Mouse (Mus musculus): Measurements from ENCODE around the gene Pard3b. TPM values are rescaled to one million over a fixed set of nuclear protein-coding genes. Genes with fewer than 3 reads are reported as not detected.
"Not testable (repeated sequence)": the region's sequence is repeated elsewhere in the genome, so short reads cannot be mapped to it uniquely, and the experiment has no call there.

The Pard3b gene
- total RNA-seq, 2 experiments from 2014 or later = 16.7 to 17.9 TPM

DNA sequence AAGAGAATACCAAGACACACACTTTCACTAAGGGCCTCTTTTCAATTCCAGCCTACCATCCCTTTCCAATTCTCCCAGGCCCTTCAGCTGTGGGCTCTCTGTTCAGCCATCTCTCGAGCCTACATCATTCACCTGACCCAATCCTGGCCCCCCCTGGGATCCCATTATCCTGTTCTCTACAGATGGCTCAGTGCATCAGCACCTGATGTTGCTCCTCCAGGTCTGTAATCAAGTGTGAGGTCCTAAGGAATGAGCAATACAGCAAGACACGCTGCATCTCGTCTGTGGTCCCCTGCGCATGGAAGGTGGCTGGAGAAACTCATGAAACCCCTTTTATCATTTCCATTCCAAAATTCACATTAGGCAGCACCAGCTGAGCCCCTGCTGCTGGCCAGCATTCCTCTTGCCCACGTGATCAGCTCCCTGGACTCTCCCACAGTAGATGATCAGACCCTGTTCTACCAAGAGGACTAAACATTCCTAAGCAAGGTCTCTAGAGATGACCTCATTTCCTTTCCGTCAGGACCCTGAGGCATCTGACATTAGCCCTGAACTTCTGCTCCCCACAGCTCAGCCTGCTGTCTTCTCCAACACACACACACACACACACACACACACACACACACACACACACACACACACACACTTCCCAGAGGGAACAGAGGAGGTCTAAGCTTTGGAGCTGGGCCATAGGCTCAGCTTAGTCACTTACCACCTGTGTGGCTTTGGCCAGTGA is 952.8 kb downstream of the Pard3b start:
- peak; percentile 57 for DNase-seq

DNA sequence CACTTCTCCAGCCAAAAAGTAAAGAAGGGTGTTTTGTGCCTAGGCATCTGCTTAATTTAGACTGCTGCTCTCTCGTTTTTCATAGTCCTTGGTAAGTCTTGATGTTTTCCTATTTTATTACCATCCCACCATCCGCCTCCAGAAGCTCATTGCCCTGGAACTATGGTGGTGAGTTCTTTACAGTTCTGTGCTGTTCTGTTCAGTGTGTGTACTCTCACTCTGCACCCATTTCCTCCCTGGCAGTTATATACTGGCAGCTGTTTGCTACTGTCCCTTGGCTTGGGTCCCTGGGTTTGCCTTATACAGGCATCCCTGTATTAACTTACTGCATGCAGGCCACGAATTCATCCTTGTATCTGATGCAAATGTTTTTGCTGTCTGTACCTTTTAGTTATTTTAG is 956.8 kb downstream of the Pard3b start:
- DNase-seq = no peak

DNA sequence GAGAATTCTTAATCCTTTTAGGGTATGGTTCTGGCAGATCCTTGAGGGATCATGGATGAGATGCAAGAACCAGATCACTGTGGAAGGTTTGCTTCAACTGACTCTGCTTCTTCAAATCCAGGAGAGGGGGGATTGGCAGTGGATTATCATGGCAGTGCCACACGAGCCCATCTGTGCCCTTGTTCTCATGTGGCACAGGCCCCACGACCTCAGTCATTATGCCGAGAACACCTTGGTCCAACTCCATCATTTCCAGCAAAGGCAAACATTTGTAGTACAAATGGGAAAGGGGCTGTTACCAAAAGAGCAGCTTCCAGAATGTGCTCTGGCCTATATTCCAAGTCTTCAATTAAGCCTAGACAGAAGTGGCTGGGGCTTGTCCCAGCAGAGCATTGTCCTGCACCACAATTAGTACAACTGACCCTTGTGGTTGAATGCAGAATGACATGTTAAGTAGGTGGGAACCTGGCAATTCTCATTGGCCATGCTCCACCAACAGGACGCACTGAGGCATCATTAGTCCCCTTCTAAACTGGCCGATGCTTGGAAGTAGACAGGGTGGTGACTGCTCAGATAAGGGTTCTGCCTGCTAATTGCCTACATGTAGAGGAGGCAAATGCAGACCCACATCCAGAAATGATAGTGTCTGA is 959.3 kb downstream of the Pard3b start:
- peak; percentile 37 for DNase-seq

DNA sequence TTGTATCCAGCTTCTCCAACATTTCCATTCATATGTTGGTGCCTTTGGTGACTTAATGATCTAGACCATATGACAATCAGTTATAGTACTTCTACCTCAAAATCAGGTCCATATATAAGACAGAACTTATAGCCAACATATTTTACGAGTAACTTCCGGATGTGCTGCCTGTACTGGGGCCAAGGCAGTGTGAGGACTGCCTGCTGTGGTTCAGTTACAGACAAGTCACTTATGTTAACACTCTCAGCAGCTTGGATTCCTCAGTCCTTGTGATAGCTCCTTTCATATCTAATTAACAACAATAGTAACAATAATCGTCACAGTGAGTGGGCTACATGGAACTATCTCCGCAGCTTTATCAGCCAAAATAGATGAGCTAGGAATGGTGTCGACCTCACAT is 959.9 kb downstream of the Pard3b start:
- DNase-seq = no peak

DNA sequence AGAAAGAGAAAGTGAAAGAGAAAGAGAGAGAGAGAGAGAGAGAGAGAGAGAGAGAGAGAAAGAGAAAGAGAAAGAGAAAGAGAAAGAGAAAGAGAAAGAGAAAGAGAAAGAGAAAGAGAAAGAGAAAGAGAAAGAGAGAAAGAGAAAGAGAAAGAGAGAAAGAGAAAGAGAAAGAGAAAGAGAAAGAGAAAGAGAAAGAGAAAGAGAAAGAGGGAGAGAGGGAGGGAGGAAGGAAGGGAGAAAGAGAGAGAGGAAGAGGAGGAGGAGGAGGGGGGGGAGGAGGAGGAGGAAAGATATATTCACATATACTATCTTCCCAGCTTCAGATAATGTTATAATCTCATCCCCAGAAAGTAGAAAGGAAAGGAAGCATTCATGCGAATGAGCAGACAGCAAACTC is 966.0 kb downstream of the Pard3b start:
- DNase-seq = not testable (repeated sequence)

DNA sequence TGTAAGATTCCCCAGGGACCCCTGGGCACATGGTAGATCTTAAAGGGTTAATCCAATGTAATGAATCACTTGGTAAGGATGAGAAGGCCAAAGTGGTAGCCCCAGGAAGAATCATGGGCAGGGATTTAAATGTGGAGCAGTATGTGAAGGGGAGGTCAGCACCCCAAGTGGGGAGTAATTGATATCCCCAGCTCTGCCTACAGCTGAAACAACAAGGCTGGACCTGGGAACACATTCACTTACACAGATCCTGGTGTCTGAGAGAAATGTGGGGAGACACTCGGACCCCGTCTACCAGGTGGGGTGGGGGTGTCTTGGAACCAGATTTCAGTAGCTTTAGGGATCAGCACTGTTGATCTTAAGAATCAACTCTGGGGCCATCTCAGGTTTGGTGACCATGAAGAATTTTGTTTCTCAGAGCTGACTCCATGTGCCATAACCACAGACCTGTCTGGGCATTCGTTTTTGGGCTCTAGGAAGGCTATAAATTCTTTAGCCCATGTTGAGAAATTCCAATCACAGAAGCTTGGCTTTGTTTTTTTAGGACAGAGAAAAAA is 979.6 kb downstream of the Pard3b start:
- DNase-seq = no peak

DNA sequence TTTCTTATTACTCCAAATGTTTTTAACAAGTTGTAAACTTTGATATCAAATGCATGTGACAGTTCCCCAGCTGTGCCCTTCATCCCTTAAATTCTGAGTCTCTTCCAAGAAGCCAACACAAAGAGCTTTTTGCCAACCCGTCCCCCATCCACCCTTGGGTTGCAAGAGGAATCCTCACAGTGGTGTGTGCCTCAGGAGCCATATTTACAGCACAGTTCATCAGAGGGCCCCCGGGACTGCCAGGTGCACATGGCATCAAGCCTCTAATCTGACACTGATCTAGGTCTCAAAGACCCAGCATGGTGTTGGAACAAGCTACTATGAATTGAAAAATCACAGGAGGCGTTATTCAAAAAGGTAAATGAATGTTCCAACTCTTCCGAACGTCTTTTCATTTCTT is 980.8 kb downstream of the Pard3b start:
- DNase-seq = no peak

DNA sequence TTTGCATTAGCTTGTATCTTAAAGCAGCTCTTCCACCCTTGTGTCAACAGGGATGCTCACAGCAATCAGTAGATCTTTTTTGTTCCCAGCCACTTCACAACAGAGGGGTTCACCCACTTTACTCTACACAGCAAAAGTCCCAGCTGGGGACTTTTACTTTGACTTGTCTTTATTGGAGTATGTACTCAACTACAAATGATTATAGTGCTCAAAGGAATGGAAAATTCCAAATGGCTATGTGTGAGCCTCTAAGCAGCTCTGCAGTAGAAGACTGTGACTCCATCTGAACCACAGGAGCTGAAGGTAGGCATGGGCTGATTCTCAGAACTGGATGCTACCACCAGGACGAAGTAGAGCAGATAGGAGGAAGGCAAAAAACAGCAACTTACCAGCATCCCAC is 983.8 kb downstream of the Pard3b start:
- no peak for DNase-seq

DNA sequence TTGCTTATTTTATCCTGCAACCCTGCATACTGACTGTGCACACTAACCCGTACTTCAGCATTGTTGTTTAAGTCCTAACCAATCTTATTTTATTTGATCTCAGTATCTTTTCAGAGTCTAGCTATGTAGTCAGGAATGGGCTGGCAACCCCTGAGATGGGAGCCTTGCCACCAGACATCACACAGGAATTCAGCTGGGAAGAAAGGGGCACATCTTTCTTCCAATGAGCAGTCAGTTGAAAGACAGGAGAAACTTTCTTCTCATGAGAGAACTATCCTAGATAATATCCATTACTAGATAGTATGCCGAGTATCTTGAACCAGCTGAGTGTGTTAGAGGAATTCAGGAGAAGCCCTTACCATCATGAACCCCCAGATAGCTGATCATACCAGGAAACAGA is 985.5 kb downstream of the Pard3b start:
- no peak for DNase-seq

DNA sequence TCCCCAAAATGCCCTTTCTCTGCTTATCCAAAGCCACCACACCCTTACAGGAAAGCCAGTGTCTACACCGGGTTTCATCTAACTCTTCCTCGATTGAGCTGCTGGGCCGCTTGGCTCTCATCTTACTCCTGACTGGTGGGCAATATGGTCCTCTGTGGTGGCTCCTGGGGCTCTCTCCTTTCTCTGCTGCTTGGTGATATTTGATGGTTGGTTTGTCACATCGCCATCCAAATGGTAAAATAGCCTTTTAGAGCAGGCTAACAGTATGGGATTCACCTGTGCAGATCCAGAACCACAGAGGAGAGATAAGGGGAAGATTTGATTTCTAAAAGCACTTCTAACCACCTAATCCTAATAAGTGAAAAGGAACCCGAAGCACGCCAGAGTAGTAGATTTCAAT is 986.2 kb downstream of the Pard3b start:
- no peak for DNase-seq

DNA sequence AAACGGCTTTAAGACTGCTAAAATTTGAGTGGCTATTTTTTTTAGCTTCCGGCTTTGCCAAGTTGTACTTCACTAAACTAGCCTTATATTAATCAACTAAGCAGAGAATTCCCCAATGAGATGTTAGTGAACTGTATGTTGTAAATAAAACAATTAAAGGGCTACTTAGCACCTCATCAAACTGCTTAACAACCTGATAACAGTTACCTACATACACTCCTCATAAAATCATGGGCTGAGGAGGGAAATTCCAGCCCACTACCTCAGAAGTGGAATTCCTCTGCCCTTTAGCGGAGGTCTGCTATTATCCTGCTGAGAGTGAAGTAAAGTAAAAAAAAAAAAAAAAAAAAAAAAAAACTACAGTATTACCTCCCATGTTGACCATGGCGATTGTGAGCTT is 986.7 kb downstream of the Pard3b start:
- no peak for DNase-seq

DNA sequence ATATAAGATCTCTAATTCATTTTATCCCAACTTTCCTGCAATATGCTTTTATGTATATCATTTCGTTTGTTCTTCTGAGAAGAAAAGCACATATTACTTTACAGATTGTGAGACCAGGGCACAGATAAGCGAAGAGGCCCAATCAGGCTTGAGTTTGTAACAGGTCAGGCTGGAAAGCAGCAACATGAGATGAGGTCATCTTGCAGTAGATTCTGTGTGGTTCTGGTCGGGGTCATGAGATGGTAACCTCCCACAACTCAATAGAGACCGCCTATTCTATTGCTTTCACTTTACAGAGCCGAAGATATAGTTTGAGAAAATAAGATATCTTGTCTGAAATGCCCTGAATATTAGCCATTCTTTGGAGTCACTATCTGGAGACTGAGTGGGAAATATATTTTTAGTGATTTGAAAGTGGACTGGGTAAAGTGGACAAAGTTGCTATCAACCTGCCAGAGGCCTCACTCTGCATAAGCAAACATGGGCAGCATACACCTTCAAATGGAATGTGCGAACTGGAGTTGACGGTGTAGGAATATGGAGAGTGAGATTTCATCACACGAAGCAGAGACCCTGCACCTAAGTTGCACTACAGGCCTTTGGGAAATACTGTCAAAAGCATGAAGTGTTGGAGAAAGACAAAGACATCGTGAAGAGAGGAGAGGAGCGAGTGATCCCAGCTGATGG is 987.3 kb downstream of the Pard3b start:
- no peak for DNase-seq

DNA sequence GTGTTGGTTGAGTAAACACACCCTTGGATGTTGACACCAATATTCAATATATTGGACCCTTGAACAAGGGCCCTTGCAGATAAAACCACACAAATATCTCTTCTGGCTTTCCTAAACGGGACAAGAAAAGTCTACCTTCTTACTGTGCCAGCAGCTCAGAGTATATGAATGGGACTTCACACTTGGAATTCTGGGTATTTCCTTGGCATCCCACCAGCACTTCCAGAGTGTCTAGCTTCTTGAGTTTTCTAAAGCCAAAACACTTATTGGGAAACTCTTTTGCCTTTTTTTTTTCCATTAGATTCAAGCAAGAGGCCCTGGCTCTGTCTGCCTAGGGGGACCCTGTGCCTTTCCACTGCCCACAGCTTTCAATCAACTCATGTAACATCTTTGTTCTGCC is 991.3 kb downstream of the Pard3b start:
- DNase-seq = peak; percentile 22

DNA sequence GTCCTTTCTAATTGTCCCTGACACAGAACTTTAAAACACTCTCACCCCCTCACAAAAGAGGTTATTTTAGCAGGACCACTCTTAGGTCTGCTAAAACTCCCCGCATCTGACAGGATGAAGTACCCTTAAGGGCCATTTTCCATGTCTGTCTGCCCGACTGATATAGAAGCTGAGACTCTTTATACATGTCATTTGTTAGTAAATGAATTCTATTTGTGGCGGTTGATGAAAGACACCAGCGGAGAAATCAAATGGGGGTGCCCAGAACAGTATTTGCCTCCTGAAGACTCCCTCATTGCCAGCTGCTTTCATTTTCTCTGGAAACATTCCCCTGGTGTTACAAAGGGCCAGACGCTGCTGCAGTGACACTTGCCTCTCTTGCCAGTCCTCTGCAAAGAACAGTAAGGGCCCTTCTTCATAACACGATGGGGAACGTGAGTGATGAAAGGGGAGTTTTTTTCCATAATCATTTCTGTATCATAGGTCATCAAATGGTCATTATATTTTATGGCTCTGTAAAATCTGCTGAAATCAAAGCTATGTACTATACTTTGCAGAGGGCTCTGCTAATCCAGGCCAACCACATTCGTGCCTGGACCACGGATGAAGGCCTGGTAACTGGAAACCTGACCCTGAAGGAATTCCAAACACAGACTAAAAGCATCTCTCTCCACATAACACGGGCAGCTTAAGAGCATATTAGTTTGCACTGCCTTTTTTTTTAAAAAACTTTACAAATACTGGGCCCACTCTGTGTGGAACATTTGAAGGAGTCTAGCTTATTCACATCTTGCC is 993.1 kb downstream of the Pard3b start:
- DNase-seq = no peak

DNA sequence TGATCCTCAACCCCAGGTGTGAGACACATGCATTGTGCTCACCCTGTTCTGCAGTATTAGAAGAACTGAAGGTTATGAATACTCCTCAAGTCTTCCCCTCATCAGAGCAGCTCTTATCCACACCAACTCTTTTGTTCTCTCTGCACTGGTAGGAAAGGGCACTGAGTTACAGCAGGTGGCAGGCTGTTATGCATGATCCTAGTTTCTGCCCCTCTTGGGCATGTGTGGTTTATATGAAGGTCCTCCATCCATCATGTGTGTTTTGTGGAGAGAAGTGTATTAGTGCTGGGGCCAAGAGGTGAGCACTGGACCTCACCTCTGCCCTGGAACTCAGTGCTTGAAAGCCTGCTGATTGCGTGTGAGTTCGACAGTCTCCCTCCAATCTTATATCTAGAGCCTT is 994.3 kb downstream of the Pard3b start:
- no peak for DNase-seq

DNA sequence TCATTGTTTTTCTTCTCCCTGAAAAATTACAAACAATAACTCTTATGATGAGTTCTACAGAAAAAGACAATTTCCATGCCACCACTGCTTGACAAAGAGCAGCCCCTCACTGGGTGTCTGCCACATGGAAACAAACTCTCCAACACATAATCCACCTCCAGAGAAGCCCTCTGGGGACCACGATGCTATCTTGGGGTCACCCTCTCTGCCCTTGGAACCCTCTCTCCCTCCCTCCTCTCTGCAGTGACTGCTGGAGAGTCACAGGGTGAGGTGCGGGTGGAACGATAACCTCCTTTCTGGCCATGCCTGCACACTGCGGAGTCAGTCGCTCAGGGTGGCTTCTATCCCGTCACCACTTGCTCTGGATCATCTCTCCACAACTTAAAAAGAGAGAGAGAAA is 996.6 kb downstream of the Pard3b start:
- no peak for DNase-seq

DNA sequence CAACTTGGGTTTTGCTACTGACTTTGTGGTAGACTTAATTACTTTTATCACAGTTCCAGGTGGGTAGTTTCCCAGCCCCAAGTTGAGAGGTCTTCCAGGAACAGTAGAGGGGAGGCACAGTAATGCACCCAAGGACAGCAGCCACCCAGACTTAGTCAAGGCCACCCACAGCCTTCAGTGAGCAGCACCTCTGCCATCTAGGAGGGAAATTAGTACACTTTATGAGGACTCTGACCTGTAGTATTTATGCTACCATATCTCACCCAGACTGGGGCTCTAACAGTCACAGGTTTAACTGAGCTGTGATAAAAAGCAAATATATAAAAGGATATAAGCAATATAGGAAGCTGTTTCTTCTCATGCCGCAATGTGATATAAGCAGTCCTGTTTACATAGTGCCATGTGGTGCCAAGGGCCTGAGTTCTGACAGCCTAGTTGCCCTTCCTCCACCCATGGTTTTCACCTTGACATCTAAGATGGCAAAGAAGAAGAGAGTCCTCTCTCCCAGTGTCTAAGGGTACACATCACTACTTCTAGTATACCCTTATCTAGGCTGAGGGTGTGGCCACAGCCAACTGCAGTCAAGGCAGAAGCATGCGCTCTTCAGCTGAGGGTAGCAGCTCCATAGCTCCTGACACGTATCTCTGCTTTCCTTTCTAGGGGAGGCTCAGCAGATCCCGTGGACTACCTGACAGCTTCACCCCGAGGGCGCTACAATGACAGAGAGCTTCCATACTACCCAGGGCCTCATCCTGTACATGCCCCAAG is 998.5 kb downstream of the Pard3b start:
- DNase-seq = no peak

DNA sequence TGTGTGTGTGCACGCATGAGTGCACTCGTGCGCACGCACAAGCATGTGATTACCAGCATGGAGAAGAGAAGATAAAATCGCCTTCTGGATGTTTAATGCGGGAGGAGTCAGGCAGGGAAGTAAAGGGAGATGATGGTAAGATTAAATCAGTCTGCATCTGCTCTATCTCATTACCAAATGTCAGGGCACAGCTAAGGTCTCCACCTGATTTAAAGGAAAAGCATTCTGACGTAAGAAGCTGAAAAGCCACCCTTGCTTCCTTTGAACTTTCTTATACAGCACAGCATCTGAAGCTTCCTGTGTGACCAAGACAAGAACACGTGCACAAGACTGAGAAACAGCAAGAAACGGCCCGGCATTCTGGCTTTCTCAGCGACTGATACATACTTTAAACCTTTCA is 1000.4 kb downstream of the Pard3b start:
- DNase-seq = no peak

DNA sequence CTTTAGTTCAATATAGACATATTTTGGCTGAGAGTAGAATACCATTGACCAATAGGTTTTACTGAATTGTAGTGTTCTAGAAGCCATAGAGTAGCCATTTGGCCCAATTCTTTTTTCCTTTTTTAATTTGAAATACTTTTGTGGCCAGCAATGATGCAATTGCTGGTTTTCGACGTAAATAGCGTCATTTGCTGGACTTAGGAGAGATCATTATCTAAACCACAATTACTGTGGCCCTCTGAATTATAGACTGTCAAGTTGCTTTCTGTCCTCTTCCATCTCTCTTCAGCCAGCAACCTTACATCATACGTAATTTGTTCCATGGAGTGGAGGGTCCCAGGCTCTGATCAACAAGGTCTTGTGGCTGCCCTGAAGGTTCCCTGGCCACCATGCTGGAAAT is 1000.8 kb downstream of the Pard3b start:
- DNase-seq = no peak

DNA sequence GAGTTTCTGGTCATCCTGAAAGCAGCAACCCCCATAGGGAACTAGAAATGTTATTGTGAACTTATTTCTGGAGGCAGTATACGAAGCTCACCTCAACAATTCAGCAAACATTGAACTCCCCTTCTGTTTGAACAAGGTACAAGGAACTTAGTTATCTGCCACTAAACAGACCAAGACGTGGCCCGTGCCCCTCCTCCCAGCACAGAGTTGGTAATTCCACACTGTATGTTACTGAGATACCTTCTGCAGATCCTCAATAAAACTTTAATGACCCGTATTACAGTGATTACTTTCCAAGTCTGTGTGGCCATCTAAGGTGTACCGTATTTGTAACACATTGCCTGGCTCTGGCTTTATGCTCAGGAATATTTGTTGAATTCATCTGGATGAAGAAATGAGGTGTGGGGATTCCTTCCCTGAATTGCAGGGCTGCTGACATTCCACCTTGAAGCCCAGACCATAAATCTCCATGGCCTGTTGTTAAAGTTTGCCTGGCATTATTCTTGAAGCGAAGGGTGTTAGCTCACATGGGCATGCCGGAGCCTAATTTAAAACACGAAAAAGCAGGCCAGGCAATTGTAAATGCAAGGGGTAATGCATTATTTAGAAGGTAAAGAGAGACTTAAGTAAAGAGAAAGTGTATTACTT is 1006.1 kb downstream of the Pard3b start:
- DNase-seq = no peak

DNA sequence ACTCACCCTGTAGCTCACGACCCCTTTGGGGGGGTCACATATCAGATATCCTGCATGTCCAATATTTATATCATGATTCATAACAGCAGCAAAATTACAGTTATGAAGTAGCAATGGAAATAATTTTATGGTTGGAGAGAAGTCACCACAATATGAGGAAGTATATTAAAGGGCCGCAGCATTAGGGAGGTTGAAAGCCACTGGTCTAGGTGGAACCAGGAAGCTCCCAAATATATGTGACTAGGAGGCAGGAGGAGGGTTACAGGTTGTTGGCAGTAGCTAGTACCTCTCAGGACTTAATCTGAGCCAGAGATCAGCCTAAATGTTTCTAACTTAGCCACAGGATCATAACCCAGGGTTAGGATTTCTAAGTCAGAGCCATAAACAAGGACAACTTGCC is 1008.2 kb downstream of the Pard3b start:
- no peak for DNase-seq

Data from heart, postnatal 4 days (tissue).